Mouse (Mus musculus) MEL (cell line): ENCODE results near the gene 1700018F24Rik. TPM values are rescaled to one million over a fixed set of nuclear protein-coding genes. Genes with fewer than 3 reads are reported as not detected.

Experiments used
- DNase-seq: peaks from one replicate; pipeline ENCODE4 v3.0.0; 2011; ENCODE audit warnings: low read depth, low spot score
- H3K27ac ChIP-seq: 2 replicates; pipeline ENCODE4 v1.5.1; 2012; ENCODE audit warnings: low read depth, mild to moderate bottlenecking, control low read depth, low read length, moderate library complexity; ENCODE audit not compliant: control insufficient read depth
- H3K27me3 ChIP-seq, 2 experiments: fragments of 150-350 bp in 1 of 2; sonication (generic) in 1 of 2; 2 replicates each; pipeline ENCODE4 v1.6.1; 2012; ENCODE audit warnings: low read length in 2 of 2, mild to moderate bottlenecking in 2 of 2, improper control_type of control experiment in 1 of 2, moderate library complexity in 1 of 2; ENCODE audit not compliant: insufficient read depth in 2 of 2, control insufficient read depth in 1 of 2
- H3K36me3 ChIP-seq, 2 experiments: 2 replicates each; pipeline ENCODE4 v1.6.1; 2012 to 2014; ENCODE audit warnings: low read length in 2 of 2, improper control_type of control experiment in 1 of 2, inconsistent platforms in 1 of 2, mild to moderate bottlenecking in 1 of 2; ENCODE audit not compliant: insufficient read depth in 2 of 2, control insufficient read depth in 1 of 2
- H3K4me1 ChIP-seq, 2 experiments: fragments of 150-350 bp in 1 of 2; sonication (generic) in 1 of 2; 2 replicates each; pipeline ENCODE4 v1.6.1; 2012; ENCODE audit warnings: low read length in 2 of 2, improper control_type of control experiment in 1 of 2, mild to moderate bottlenecking in 1 of 2; ENCODE audit not compliant: insufficient read depth in 2 of 2, control insufficient read depth in 1 of 2
- H3K4me3 ChIP-seq, 2 experiments: fragments of 150-350 bp in 1 of 2; sonication (generic) in 1 of 2; 2 replicates each; pipeline ENCODE4 v1.5.1; 2012; ENCODE audit warnings: low read depth in 2 of 2, low read length in 2 of 2, mild to moderate bottlenecking in 2 of 2, moderate library complexity in 2 of 2, control low read depth in 1 of 2, improper control_type of control experiment in 1 of 2; ENCODE audit not compliant: control insufficient read depth in 1 of 2, insufficient read depth in 1 of 2
- H3K79me2 ChIP-seq: 2 replicates; pipeline ENCODE4 v1.6.1; 2012; ENCODE audit warnings: mild to moderate bottlenecking, low read length, moderate library complexity; ENCODE audit not compliant: control insufficient read depth, poor library complexity, insufficient read depth
- H3K9ac ChIP-seq: 2 replicates; pipeline ENCODE4 v1.6.1; 2012; ENCODE audit warnings: low read depth, mild to moderate bottlenecking, control low read depth, low read length, moderate library complexity; ENCODE audit not compliant: control insufficient read depth, poor library complexity, severe bottlenecking
- H3K9me3 ChIP-seq: fragments of 150-350 bp; sonication (generic); replicated peaks from 2 replicates; pipeline ENCODE4 v1.6.1; 2012; ENCODE audit warnings: mild to moderate bottlenecking, low read length, improper control_type of control experiment, moderate library complexity; ENCODE audit not compliant: insufficient read depth
- CTCF ChIP-seq, 3 experiments: IDR thresholded peaks in 2 of 3; conservative IDR thresholded peaks in 1 of 3; 2 replicates each; pipeline ENCODE4 v1.5.1; 2011 to 2012; ENCODE audit warnings: low read length in 3 of 3, low read depth in 2 of 3, mild to moderate bottlenecking in 2 of 3, improper control_type of control experiment in 1 of 3, inconsistent platforms in 1 of 3, mixed read lengths in 1 of 3, moderate library complexity in 1 of 3; ENCODE audit not compliant: control insufficient read depth in 1 of 3, insufficient read depth in 1 of 3, poor library complexity in 1 of 3, severe bottlenecking in 1 of 3
- E2F4 ChIP-seq: IDR thresholded peaks from 2 replicates; pipeline ENCODE4 v1.6.1; 2011; ENCODE audit warnings: low read depth, low read length, improper control_type of control experiment, borderline replicate concordance
- ELF1 ChIP-seq: IDR thresholded peaks from 2 replicates; pipeline ENCODE4 v1.6.1; 2014; ENCODE audit warnings: low read depth, mild to moderate bottlenecking, inconsistent platforms, low read length, improper control_type of control experiment, moderate library complexity
- EP300 ChIP-seq, 2 experiments: IDR thresholded peaks; 2 replicates each; pipeline ENCODE4 v1.6.1; 2011; ENCODE audit warnings: improper control_type of control experiment in 2 of 2, low read length in 2 of 2, low read depth in 1 of 2, mild to moderate bottlenecking in 1 of 2
- ETS1 ChIP-seq: IDR thresholded peaks from 2 replicates; pipeline ENCODE4 v1.6.1; 2012; ENCODE audit warnings: low read depth, mild to moderate bottlenecking, inconsistent platforms, low read length, improper control_type of control experiment, moderate library complexity
- GATA1 ChIP-seq: IDR thresholded peaks from 2 replicates; pipeline ENCODE4 v1.6.1; 2011; ENCODE audit warnings: low read depth, low read length, improper control_type of control experiment
- HCFC1 ChIP-seq: IDR thresholded peaks from 2 replicates; pipeline ENCODE4 v1.6.1; 2012; ENCODE audit warnings: low read depth, mild to moderate bottlenecking, inconsistent platforms, low read length, improper control_type of control experiment, moderate library complexity
- MAZ ChIP-seq: IDR thresholded peaks from 2 replicates; pipeline ENCODE4 v1.6.1; 2012; ENCODE audit warnings: low read depth, mild to moderate bottlenecking, inconsistent platforms, low read length, improper control_type of control experiment
- MEF2A ChIP-seq: IDR thresholded peaks from 2 replicates; pipeline ENCODE4 v1.6.1; 2014; ENCODE audit warnings: low read depth, mild to moderate bottlenecking, inconsistent platforms, low read length, improper control_type of control experiment; ENCODE audit not compliant: poor library complexity, insufficient replicate concordance, severe bottlenecking; ENCODE audit errors: extremely low read depth
- MXI1 ChIP-seq: IDR thresholded peaks from 2 replicates; pipeline ENCODE4 v1.6.1; 2011; ENCODE audit warnings: mild to moderate bottlenecking, low read depth, low read length, improper control_type of control experiment
- MYB ChIP-seq: IDR thresholded peaks from 2 replicates; pipeline ENCODE4 v1.6.1; 2011; ENCODE audit warnings: mild to moderate bottlenecking, low read depth, low read length, improper control_type of control experiment
- POLR2AphosphoS5 ChIP-seq: IDR thresholded peaks from 2 replicates; pipeline ENCODE4 v1.6.1; 2012; ENCODE audit warnings: low read depth, borderline replicate concordance, mild to moderate bottlenecking, inconsistent platforms, low read length, moderate library complexity, mixed read lengths
- SIN3A ChIP-seq: IDR thresholded peaks from 2 replicates; pipeline ENCODE4 v1.6.1; 2012; ENCODE audit warnings: low read length, improper control_type of control experiment, inconsistent platforms
- TCF12 ChIP-seq: IDR thresholded peaks from 2 replicates; pipeline ENCODE4 v1.6.1; 2014; ENCODE audit warnings: low read depth, mild to moderate bottlenecking, inconsistent platforms, low read length, improper control_type of control experiment, moderate library complexity
- ZMIZ1 ChIP-seq: IDR thresholded peaks from 2 replicates; pipeline ENCODE4 v1.6.1; 2012; ENCODE audit warnings: low read depth, mild to moderate bottlenecking, inconsistent platforms, low read length, improper control_type of control experiment, moderate library complexity
- polyA plus RNA-seq, 2 experiments: library from polyadenylated mRNA; stranded (reverse) in 1 of 2; unstranded in 1 of 2; fragments of >175 nt in 1 of 2; fragments of >200 nt in 1 of 2; gene quantifications; 2 replicates each; pipeline versions ENCODE4 v1.2.1 to v1.2.4; 2012; ENCODE audit warnings: low replicate concordance in 2 of 2, low read depth in 1 of 2; ENCODE audit not compliant: insufficient read length in 2 of 2, insufficient read depth in 1 of 2, missing spikeins in 1 of 2
- total RNA-seq: library from RNA; depleted of rRNA; stranded (reverse); fragments of 300-350 nt; gene quantifications from 2 replicates; pipeline ENCODE4 v1.2.3, GENCODE M21; 2012

Gene 1700018F24Rik
- total and polyA plus RNA-seq, 3 experiments: not detected

DNA sequence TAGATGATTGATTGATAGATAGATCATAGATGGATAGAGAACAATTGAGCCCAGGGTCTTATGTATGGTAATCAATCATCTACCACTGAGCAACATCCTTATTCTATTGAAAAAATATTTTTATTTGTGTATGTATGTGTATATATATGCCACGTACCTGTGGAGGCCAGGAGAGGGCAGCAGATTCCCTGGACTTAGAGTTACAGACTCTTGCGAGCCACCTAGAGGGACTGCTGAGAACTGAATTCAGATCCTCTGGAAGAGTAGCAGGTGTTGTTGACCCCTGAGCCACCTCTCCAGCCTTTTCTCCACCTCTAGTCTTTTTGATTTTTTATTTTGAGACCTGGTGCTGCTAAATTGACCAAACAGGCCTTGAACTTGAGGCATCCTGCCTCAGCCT, 44.3 kb upstream of the 1700018F24Rik start (continued):
- TF ChIP-seq ZMIZ1: no peak
- 0 out of 2 replicates have a peak, but pooled peaks have one; percentile 25 for TF ChIP-seq HCFC1
- TF ChIP-seq MXI1: no peak
- no peak for TF ChIP-seq TCF12
- TF ChIP-seq MAZ: no peak; the same call in 1 of the 2 replicates
- TF ChIP-seq ELF1: no peak
- no peak for TF ChIP-seq MYB
- TF ChIP-seq E2F4: no peak
- TF ChIP-seq, all 39 proteins: peak for 9

DNA sequence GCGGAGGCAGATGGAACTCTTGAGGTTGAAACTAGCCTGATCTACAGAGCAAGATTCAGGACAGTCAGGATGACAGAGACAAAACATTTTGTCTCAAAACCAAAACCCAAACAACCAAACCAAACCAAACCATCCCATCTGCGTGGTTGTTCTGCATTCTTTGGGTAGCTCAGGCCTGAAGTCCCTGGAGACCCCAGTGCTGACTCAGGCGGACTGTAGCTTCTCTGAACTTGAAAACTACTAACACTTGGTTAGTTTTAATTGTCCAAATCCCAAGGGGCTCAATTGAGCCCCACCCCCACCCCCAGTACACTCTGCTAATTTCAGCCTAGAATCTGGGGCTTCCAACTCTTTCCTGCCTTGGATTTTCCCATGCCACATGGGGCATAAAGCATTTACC, 39.4 kb upstream of the 1700018F24Rik start:
- H3K36me3 ChIP-seq: no peaks in the 10 kb centered on the region; a peak in 2 of 4 replicates
- TF ChIP-seq HCFC1: no peak
- TF ChIP-seq MEF2A: no peak
- no peak for TF ChIP-seq ZMIZ1
- TF ChIP-seq GATA1: no peak
- TF ChIP-seq MAZ: no peak
- TF ChIP-seq ETS1: no peak
- no peaks in the 10 kb centered on the region for H3K79me2 ChIP-seq
- H3K27ac ChIP-seq: no peak overlapping the region
- H3K4me1 ChIP-seq: peaks cover 12% of the 10 kb centered on the region in 2 experiments; a peak in 3 of 4 replicates
- no peaks in the 10 kb centered on the region for H3K9me3 ChIP-seq
- no peak overlapping the region for H3K9ac ChIP-seq
- no peak overlapping the region for H3K4me3 ChIP-seq
- DNase-seq: no peak
- H3K27me3 ChIP-seq: no peaks in the 10 kb centered on the region

DNA sequence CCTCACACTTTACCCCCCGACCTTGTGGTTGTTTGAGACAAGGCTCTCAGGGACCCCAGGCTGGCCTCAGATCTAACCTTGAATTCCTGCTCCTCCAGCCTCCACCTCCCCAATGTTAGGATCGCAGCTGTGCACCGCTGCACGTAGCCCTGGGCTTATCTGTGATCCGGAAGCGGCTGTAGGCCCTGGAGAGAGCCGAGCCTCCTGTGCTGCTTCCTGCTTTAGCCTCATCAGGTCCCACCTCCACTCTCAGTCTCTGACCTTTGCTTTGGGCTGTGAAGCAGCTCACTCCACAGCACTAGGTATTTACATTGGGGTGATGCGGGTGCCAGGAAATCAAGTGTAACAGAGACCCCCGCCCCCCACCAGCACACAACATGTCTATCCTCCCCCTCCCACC, 38.3 kb upstream of the 1700018F24Rik start:
- Histone ChIP-seq H3K4me1 (peaks cover 12% of the 10 kb centered on the region in 2 experiments; a peak in 3 of 4 replicates), H3K79me2 (no peaks in the 10 kb centered on the region), H3K9me3 (no peaks in the 10 kb centered on the region), H3K27ac (no peak overlapping the region), H3K36me3 (no peaks in the 10 kb centered on the region; a peak in 2 of 4 replicates), H3K9ac (0 out of 2 replicates have a peak overlapping the region, but pooled peaks have one; percentile 2), H3K4me3 (peak overlapping the region; percentile 4 to 17; a peak in 3 of 4 replicates), H3K27me3 (no peaks in the 10 kb centered on the region)
- peak; percentile 41; the same call in 1 of the 2 replicates for TF ChIP-seq SIN3A
- 0 out of 2 replicates have a peak, but pooled peaks have one; percentile 7 for TF ChIP-seq GATA1
- TF ChIP-seq EP300 (IDR thresholded peaks at IDR 0.05; ENCODE audit: low read depth in 1 of 2, low read length in 2 of 2): 0 out of 4 replicates have a peak, but pooled peaks of 1 of the 2 experiments have one; percentile 13
- TF ChIP-seq ELF1: peak; percentile 84
- TF ChIP-seq HCFC1: peak; percentile 41; the same call in 1 of the 2 replicates
- no peak for TF ChIP-seq CTCF (IDR thresholded peaks at IDR 0.05 in 2 of 3, conservative IDR thresholded peaks at IDR 0.05 in 1 of 3; ENCODE audit: control insufficient read depth in 1 of 3, insufficient read depth in 1 of 3, low read depth in 2 of 3, low read length in 3 of 3, poor library complexity in 1 of 3, severe bottlenecking in 1 of 3)
- TF ChIP-seq POLR2AphosphoS5: no peak
- peak; percentile 71; the same call in 1 of the 2 replicates for TF ChIP-seq ETS1
- peak; percentile 73 for DNase-seq
